Mouse (Mus musculus): ENCODE results near the gene Krtap28-10.

DNA sequence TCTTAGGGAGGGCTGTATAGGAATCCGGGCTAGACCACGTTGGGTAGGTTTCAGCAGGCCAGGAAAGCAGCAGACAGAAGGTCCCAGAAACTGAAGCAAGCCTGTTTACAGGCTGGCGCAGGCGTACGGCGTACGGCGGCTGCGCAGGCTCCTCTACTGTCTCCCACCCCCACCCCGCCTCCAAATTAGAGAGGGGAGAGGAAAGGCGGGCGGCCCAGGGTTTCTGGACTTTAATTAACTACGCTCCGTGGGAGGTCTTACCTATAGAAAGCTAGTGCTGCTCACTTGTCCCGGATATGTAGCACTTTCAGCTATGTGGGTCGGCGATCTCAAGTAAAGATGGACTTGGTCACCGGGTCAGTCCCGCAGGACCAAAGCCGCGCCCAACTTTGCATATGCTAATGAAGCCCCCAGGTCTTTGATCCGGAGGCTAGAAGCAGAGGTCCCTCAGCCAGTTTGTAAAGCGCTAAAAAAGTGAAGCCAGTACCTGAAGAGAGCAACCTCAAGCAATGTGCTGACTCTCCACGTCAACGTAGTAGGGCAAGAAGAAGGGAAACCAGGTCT is 4.1 kb downstream of the Krtap28-10 start, which contains the start of gene Slc19a3:
- TF ChIP-seq POLR2A (IDR thresholded peaks at IDR 0.05; ENCODE audit: insufficient read depth, low read depth, low read length) (peak; percentile 51; the same call in 1 of the 2 replicates), CTCF (IDR thresholded peaks at IDR 0.05) (no peak)

All from heart, adult 2 months (tissue).